Mouse (Mus musculus) urinary bladder, postnatal 14 days (tissue): ENCODE results near the gene Gm10563.
"Not testable (repeated sequence)": the region's sequence is repeated elsewhere in the genome, so short reads cannot be mapped to it uniquely, and the experiment has no call there.

Experiments
- DNase-seq: peaks from one replicate; pipeline ENCODE4 v3.0.0; 2021; ENCODE audit warnings: low spot score

The Gm10563 gene

GRCm38 (mm10) chr4:155645308-155645707 is at the start of gene Gm10563:
Gene Gm10563 (minus strand): TSS chr4:155645408.
- DNase-seq: not testable (repeated sequence)

GRCm38 (mm10) chr4:155694482-155695401 is 49.5 kb upstream of the Gm10563 start:
- peak; percentile 53 for DNase-seq

GRCm38 (mm10) chr4:155694111-155694481 is 48.9 kb upstream of the Gm10563 start, which contains the start of gene Fndc10:
Gene Fndc10 (plus strand): TSS chr4:155694342.
- DNase-seq: peak; percentile 68

GRCm38 (mm10) chr4:155692421-155692820 is 47.2 kb upstream of the Gm10563 start:
- DNase-seq: no peak

DNA sequence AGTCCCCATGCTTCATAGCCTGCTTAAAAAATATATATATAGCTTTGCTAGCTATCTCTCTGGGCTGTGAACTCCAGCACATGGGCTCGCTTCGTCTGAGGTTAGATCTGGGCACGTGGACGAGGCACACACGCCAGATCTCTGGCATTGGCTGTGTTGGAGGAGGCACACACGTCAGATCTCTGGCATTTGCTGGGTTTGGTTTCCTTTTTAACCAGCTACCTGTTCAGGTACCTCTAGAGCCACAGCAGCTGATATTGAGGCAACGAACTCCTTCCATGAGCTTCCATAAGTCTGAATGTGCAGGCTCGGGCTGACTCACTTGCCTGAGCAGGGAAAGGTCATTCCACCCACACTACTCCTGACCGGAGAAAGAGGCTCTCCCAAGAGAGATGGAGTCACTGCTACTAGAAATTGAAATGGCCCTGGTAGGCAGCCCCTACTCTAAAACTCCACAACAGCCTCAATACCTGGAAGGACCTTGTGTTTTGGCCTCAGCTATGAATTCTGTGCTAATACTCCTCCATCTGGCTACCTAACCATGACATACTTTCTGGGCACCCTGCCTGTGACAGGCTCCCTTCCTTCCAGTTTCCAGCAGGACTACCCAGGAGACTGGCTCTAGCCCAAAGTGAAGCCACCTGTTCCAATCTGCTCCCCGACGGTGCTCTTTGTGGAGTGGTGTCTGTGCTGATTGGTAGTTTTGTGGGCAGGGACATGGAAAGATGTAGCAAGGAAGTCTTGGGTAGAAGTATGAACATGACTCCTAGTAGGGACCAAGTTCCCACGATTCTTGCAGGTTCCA is 45.6 kb upstream of the Gm10563 start:
- DNase-seq: no peak

DNA sequence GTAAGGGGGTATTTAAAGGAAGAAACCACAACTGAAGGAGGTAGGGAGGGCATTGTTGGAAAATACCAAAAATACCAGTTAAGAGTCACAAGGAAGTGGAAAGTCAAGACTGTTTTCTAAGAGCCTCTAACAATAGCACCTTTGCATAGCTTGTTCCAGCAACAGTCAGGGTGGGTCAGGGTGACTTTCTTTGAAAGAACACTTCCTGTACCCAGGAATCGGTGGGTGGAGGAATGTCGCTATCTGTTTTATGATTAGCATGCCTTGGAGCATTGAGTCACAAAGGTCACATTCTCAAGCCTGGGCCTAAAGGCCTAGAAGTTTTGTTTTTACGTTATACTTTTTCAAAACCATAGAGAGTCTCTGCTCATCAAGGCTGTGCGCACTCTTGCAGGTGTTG is 42.6 kb upstream of the Gm10563 start:
- not testable (repeated sequence) for DNase-seq

DNA sequence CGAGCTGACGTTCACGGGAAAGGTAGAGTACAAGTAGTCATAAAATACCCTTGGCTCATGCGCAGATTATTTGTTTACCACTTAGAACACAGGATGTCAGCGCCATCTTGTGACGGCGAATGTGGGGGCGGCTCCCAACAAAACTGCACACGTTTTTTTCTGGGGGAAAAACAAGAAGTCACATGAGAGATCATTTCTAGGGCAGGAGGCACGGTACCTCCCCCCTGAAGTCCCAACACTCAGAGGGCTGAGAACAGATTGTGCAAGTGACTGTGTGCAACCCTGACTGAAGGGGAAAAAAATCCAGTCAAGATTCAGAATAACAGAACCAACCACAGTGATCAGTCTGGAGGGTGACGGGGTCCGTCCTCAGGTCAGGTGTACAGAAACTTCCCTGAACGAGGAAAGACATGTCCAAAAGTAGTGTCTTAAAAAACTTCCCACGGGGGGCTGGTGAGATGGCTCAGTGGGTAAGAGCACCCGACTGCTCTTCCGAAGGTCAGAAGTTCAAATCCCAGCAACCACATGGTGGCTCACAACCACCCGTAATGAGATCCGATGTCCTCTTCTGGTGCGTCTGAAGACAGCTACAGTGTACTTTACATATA is 38.6 kb upstream of the Gm10563 start:
- not testable (repeated sequence) for DNase-seq

- DNase-seq: no peak
Observed at GRCm38 (mm10) chr4:155675991-155676390, 30.8 kb upstream of the Gm10563 start.

GRCm38 (mm10) chr4:155672082-155672481 is 26.9 kb upstream of the Gm10563 start:
- no peak for DNase-seq

DNA sequence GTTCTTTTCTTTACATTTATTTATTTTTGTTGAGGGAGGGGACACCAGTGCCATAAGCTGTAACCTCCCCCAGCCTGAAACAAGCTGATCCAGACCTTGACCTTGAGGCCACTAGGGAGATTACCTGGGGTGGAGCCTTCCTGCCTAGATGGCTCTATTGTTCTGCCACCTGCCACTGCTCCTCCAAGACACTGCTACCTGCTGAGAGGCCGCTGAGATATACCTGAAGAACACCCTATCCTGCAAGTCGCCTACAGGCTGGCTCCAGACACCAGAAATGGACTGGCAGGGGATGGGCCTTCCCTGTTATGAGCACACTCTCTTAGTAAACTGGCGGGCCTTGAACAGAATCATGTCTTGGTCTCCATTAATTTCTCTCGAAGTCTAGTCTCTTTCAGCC is 25.0 kb upstream of the Gm10563 start:
- not testable (repeated sequence) for DNase-seq

GRCm38 (mm10) chr4:155669598-155670075 is 24.4 kb upstream of the Gm10563 start:
- no peak for DNase-seq

GRCm38 (mm10) chr4:155668689-155669597 is 23.7 kb upstream of the Gm10563 start, which contains the start of gene Mib2:
Gene Mib2 (minus strand): TSS chr4:155669198.
- DNase-seq: peak; percentile 97

DNA sequence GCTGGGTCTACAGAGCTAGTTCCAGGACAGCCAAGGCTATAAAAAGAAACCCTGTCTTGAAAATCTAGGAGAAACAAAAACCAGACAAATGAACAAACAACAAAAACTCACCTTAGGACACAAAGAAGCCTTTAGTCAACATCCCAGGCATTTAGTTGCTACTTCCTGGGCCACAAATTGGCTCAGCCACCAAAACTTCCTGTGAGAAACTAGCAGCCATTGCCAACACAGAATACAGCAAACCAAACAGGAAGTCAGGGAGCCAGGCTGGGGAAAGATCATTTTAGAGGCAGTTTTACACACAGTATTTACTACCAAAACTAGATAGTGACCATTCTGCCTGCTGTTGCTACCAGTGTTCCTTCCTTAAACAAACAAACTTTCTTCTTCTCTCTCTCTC is 21.7 kb upstream of the Gm10563 start:
- no peak for DNase-seq

DNA sequence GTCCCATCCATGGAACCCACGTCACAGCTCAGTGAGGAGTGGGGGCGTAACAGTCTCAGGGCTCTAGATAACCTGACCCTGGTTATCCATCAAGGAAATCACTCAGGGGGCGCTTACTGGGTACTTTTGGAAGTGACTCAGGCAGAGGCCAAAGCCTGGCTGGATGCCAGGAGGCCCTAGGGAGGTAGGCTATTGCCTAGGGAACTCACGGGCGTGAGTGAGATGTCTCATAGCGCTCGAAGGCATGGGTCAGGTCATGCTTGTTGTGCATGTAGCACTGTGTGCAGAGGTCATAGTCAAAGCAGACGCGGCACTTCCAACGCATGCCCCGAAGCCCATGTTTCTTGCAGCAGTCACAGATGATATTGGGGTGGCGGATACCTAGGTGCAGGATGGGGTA is 15.4 kb upstream of the Gm10563 start:
- peak; percentile 64 for DNase-seq

DNA sequence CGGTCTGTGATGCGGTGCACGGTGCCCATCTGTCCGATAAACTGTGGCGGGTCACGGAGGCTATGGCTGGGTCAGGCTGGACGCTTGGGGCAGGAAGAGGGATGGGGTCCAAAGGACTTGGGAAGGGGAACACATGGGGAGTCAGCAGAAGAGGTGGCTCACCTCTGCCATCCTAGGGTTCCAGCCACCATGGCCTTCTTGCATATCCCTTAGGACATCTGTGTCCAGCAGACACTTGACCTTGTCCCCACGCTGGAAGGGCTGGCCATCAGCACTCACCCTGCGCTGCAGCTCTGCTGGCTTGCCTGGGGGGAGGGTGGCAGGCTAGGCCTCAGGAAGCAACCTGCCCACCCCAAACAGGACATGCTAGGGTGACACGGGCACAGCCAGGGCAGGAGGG is 13.8 kb upstream of the Gm10563 start:
- DNase-seq: no peak

- no peak for DNase-seq
Observed at GRCm38 (mm10) chr4:155656214-155656751, 11.1 kb upstream of the Gm10563 start.

- DNase-seq: peak; percentile 75
Observed at GRCm38 (mm10) chr4:155654456-155655298, 9.5 kb upstream of the Gm10563 start.

- no peak for DNase-seq
Observed at GRCm38 (mm10) chr4:155654183-155654455, 8.9 kb upstream of the Gm10563 start.

- DNase-seq: no peak
Observed at GRCm38 (mm10) chr4:155653451-155654182, 8.4 kb upstream of the Gm10563 start.
